Mouse (Mus musculus) myocyte (in vitro differentiated cells): ENCODE results near the gene Ranbp6. TPM values are rescaled to one million over a fixed set of nuclear protein-coding genes. Genes with fewer than 3 reads are reported as not detected.
A peak's percentile ranks its signal among the peaks of the same experiment; 100 is the strongest.

Experiments
- H3K27me3 ChIP-seq: one replicate; pipeline ENCODE4 v1.6.1; 2011; ENCODE audit not compliant: control insufficient read depth, insufficient read depth, insufficient read length
- H3K36me3 ChIP-seq: one replicate; pipeline ENCODE4 v1.6.1; 2011; ENCODE audit not compliant: control insufficient read depth, insufficient read depth
- H3K4me2 ChIP-seq: one replicate; pipeline ENCODE4 v1.6.1; 2011; ENCODE audit warnings: low read depth, control low read depth
- H3K4me3 ChIP-seq: one replicate; pipeline ENCODE4 v1.5.1; 2011; ENCODE audit warnings: mild to moderate bottlenecking, control low read depth, moderate library complexity
- H3K79me2 ChIP-seq: one replicate; pipeline ENCODE4 v1.6.1; 2011; ENCODE audit not compliant: control insufficient read depth, insufficient read depth
- H3ac ChIP-seq: one replicate; pipeline ENCODE4 v1.6.1; 2011; ENCODE audit not compliant: control insufficient read depth, insufficient read length
- CEBPB ChIP-seq: IDR thresholded peaks from 2 replicates; pipeline ENCODE4 v1.6.1; 2011; ENCODE audit warnings: mild to moderate bottlenecking, moderate library complexity; ENCODE audit not compliant: poor library complexity, insufficient read depth, severe bottlenecking
- E2F4 ChIP-seq: IDR thresholded peaks from one replicate; pipeline ENCODE4 v1.6.1; 2011; ENCODE audit warnings: mild to moderate bottlenecking, control low read depth, moderate library complexity; ENCODE audit not compliant: insufficient read depth
- MAX ChIP-seq: IDR thresholded peaks from one replicate; pipeline ENCODE4 v1.6.1; 2011; ENCODE audit warnings: low read depth, mild to moderate bottlenecking, control low read depth
- MYOD1 ChIP-seq, 3 experiments: IDR thresholded peaks; one replicate each; pipeline ENCODE4 v1.6.1; 2011; ENCODE audit warnings: control low read depth in 2 of 3, low read depth in 2 of 3, mild to moderate bottlenecking in 2 of 3, moderate library complexity in 1 of 3; ENCODE audit not compliant: insufficient read length in 2 of 3, control insufficient read depth in 1 of 3
- MYOG ChIP-seq, 3 experiments: IDR thresholded peaks; one replicate each; pipeline ENCODE4 v1.6.1; 2011; ENCODE audit warnings: control low read depth in 2 of 3, low read depth in 2 of 3, mild to moderate bottlenecking in 2 of 3; ENCODE audit not compliant: insufficient read length in 2 of 3, control insufficient read depth in 1 of 3, insufficient read depth in 1 of 3
- POLR2A ChIP-seq: IDR thresholded peaks from one replicate; pipeline ENCODE4 v1.6.1; 2011; ENCODE audit warnings: low read depth, mild to moderate bottlenecking, control low read depth, moderate library complexity; ENCODE audit not compliant: insufficient read length
- POLR2AphosphoS2 ChIP-seq: IDR thresholded peaks from one replicate; pipeline ENCODE4 v1.6.1; 2011; ENCODE audit warnings: low read depth, control low read depth; ENCODE audit not compliant: insufficient read length
- REST ChIP-seq: IDR thresholded peaks from one replicate; pipeline ENCODE4 v1.6.1; 2011; ENCODE audit warnings: mild to moderate bottlenecking, control low read depth, moderate library complexity; ENCODE audit not compliant: insufficient read depth, insufficient read length
- SRF ChIP-seq: IDR thresholded peaks from one replicate; pipeline ENCODE4 v1.6.1; 2011; ENCODE audit warnings: low read depth; ENCODE audit not compliant: control insufficient read depth, insufficient read length
- TCF12 ChIP-seq: IDR thresholded peaks from one replicate; pipeline ENCODE4 v1.6.1; 2011; ENCODE audit warnings: mild to moderate bottlenecking, control low read depth; ENCODE audit not compliant: poor library complexity, insufficient read depth, severe bottlenecking
- TCF3 ChIP-seq: IDR thresholded peaks from one replicate; pipeline ENCODE4 v1.6.1; 2011; ENCODE audit warnings: low read depth, control low read depth; ENCODE audit not compliant: insufficient read length
- USF1 ChIP-seq: IDR thresholded peaks from one replicate; pipeline ENCODE4 v1.6.1; 2011; ENCODE audit warnings: low read depth, mild to moderate bottlenecking, control low read depth, moderate library complexity
- polyA plus RNA-seq: library from polyadenylated mRNA; unstranded; fragments of >200 nt; fragmentation: generic; extraction: Trizol; gene quantifications from one replicate; pipeline ENCODE4 v1.2.1, GENCODE M21; 2012; ENCODE audit warnings: missing spikeins

The Ranbp6 gene
- polyA plus RNA-seq, 1 experiment = 2.1 TPM

- Histone ChIP-seq H3K4me3 (no peak overlapping the region), H3ac (no peak overlapping the region), H3K27me3 (no peaks in the 10 kb centered on the region), H3K36me3 (no peaks in the 10 kb centered on the region), H3K4me2 (peak overlapping the region; percentile 81), H3K79me2 (no peaks in the 10 kb centered on the region)
- no peak for TF ChIP-seq E2F4
- TF ChIP-seq SRF = no peak
- no peak for TF ChIP-seq POLR2AphosphoS2
Observed at GRCm38 (mm10) chr19:29851036-29851690, 38.4 kb upstream of the Ranbp6 start.

DNA sequence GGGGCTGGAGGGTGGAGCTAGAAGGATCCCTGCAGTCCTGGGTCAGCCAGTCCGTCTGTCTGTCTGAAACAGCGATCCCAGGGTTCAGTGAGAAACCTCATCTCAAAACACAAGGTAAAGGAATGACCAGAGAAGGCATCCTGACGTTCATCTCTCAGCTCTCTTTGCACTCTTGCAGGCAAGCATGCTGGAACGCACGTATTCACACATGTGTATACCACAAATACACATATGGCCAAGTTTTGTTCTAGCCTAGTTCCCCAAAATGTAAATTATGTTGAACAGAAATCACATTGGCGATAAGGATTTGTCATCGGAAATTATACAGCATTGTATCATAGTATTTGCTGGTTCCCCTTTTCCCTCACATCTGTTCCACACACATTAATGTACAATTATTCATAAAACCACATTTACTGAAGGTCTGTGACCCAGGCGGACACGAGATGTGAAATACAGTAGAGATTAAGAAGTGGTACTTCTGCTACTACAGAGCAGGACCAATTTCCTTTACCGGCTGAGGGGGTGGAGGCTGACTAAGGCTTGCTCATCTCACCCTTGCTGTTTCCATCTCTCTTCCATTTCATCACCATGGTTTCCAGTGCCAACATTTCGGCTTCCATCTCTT lies 37.3 kb upstream of the Ranbp6 start:
- H3K4me2 ChIP-seq = peak overlapping the region; percentile 81

GRCm38 (mm10) chr19:29844036-29844661 lies 31.4 kb upstream of the Ranbp6 start:
- H3K4me3 ChIP-seq = no peak overlapping the region
- H3ac ChIP-seq = no peak overlapping the region
- no peaks in the 10 kb centered on the region for H3K36me3 ChIP-seq
- no peak overlapping the region for H3K4me2 ChIP-seq
- H3K27me3 ChIP-seq = no peaks in the 10 kb centered on the region
- no peaks in the 10 kb centered on the region for H3K79me2 ChIP-seq
- TF ChIP-seq MYOD1 (IDR thresholded peaks at IDR 0.05; ENCODE audit: control insufficient read depth in 1 of 3, insufficient read length in 2 of 3, low read depth in 2 of 3) (no peak), MAX (no peak), SRF (no peak), USF1 (no peak), POLR2A (no peak)

More for the DNA sequence above, 37.3 kb upstream of the Ranbp6 start:
- Histone ChIP-seq H3ac (no peak overlapping the region), H3K27me3 (no peaks in the 10 kb centered on the region), H3K4me3 (no peak overlapping the region), H3K79me2 (no peaks in the 10 kb centered on the region), H3K36me3 (no peaks in the 10 kb centered on the region)
- no peak for TF ChIP-seq MYOG (IDR thresholded peaks at IDR 0.05; ENCODE audit: control insufficient read depth in 1 of 3, insufficient read depth in 1 of 3, insufficient read length in 2 of 3, low read depth in 2 of 3)
- no peak for TF ChIP-seq POLR2A
- no peak for TF ChIP-seq TCF3
- TF ChIP-seq CEBPB = no peak
- no peak for TF ChIP-seq MYOD1 (IDR thresholded peaks at IDR 0.05; ENCODE audit: control insufficient read depth in 1 of 3, insufficient read length in 2 of 3, low read depth in 2 of 3)
- no peak for TF ChIP-seq TCF12
- no peak for TF ChIP-seq POLR2AphosphoS2
- no peak for TF ChIP-seq E2F4
- no peak for TF ChIP-seq REST
- TF ChIP-seq MAX = no peak
- TF ChIP-seq USF1 = no peak
- no peak for TF ChIP-seq SRF

DNA sequence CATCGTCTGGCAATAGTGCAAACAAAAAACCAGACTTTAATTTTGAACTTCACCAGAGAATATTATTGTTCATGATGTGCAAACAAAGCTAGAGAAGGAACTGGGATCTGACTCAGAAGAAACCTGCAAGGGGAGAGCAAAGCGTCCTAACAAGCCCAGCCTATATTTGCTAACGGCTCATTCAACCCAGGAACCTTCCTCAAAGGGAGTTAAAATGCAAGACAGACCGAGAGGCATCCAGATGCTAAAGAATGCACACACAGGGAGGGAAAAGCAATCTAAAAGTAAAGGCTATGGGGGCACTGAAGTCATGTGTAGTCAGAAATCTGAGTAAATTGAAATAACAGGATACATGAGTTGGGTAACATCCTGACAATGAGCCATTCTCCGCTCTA lies 30.9 kb upstream of the Ranbp6 start:
- no peak overlapping the region for H3K4me3 ChIP-seq
- TF ChIP-seq MYOD1 (IDR thresholded peaks at IDR 0.05; ENCODE audit: control insufficient read depth in 1 of 3, insufficient read length in 2 of 3, low read depth in 2 of 3) = no peak
- TF ChIP-seq MYOG (IDR thresholded peaks at IDR 0.05; ENCODE audit: control insufficient read depth in 1 of 3, insufficient read depth in 1 of 3, insufficient read length in 2 of 3, low read depth in 2 of 3) = no peak
- no peak for TF ChIP-seq CEBPB
- TF ChIP-seq TCF3 = no peak
- TF ChIP-seq POLR2AphosphoS2 = no peak
- no peak for TF ChIP-seq TCF12
- TF ChIP-seq POLR2A = no peak
- TF ChIP-seq E2F4 = no peak
- no peak for TF ChIP-seq MAX
- no peak for TF ChIP-seq USF1
- no peak for TF ChIP-seq REST
- no peak for TF ChIP-seq SRF
- H3K4me2 ChIP-seq = no peak overlapping the region
- H3ac ChIP-seq = no peak overlapping the region
- no peaks in the 10 kb centered on the region for H3K36me3 ChIP-seq
- H3K79me2 ChIP-seq = no peaks in the 10 kb centered on the region
- H3K27me3 ChIP-seq = no peaks in the 10 kb centered on the region

DNA sequence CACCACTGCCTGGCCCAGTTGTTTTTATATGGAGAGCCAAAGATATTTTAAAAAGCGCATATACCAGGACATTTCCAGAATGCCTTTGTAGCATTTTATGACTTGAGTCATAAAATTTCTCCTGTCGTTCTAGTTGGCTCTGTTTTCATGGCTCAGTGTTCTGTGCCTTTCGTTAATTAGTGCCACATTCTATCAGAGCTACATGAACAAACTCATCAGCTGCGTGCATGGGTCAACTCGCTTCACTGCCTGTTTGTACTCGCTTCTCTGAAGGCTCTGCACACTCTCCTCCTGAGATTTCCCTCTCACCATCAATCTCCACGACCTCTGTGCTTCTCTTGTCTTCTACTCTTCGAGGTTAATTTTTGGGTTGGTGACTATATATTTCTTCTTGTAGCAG lies 30.2 kb upstream of the Ranbp6 start:
- H3K79me2 ChIP-seq = no peaks in the 10 kb centered on the region
- no peak overlapping the region for H3K4me3 ChIP-seq
- no peak for TF ChIP-seq SRF
- no peak for TF ChIP-seq MYOD1 (IDR thresholded peaks at IDR 0.05; ENCODE audit: control insufficient read depth in 1 of 3, insufficient read length in 2 of 3, low read depth in 2 of 3)
- H3ac ChIP-seq = no peak overlapping the region
- H3K36me3 ChIP-seq = no peaks in the 10 kb centered on the region
- no peaks in the 10 kb centered on the region for H3K27me3 ChIP-seq
- H3K4me2 ChIP-seq = no peak overlapping the region
